Mouse (Mus musculus) urinary bladder, postnatal 10 days (tissue): ENCODE results near the gene Dusp10.

Experiments used
- DNase-seq: peaks from one replicate; pipeline ENCODE4 v3.0.0; 2022; ENCODE audit warnings: low spot score

Gene Dusp10

GRCm38 (mm10) chr1:184100927-184101749 is 88.0 kb downstream of the Dusp10 start:
- DNase-seq: no peak

GRCm38 (mm10) chr1:184101750-184102046 is 88.6 kb downstream of the Dusp10 start:
- no peak for DNase-seq

- no peak for DNase-seq
Observed at GRCm38 (mm10) chr1:184106832-184107231, 93.7 kb downstream of the Dusp10 start.

- no peak for DNase-seq
Observed at GRCm38 (mm10) chr1:184107448-184107847, 94.3 kb downstream of the Dusp10 start.

GRCm38 (mm10) chr1:184108254-184108653 is 95.2 kb downstream of the Dusp10 start:
- DNase-seq: no peak

GRCm38 (mm10) chr1:184117586-184117985 is 104.5 kb downstream of the Dusp10 start:
- no peak for DNase-seq

GRCm38 (mm10) chr1:184117991-184118390 is 104.9 kb downstream of the Dusp10 start:
- no peak for DNase-seq

- DNase-seq: no peak
Observed at GRCm38 (mm10) chr1:184118586-184118985, 105.5 kb downstream of the Dusp10 start.
